Mouse (Mus musculus) heart, embryonic 16.5 days (tissue): Measurements from ENCODE around the gene Celf2. TPM values are rescaled to one million over a fixed set of nuclear protein-coding genes. Genes with fewer than 3 reads are reported as not detected.
"Not testable (repeated sequence)": the region's sequence is repeated elsewhere in the genome, so short reads cannot be mapped to it uniquely, and the experiment has no call there.

Experiments
- ATAC-seq: fragments of 200-750 bp; cut with Nextera tagmentation; replicated peaks from 2 replicates; pipeline ENCODE4 v1.8.0; 2017; ENCODE audit warnings: moderate number of reproducible peaks; ENCODE audit not compliant: insufficient read depth, low FRiP score; ENCODE audit errors: extremely low read depth
- H3K27ac ChIP-seq: fragments of 300-500 bp; sonication (generic); 2 replicates; pipeline ENCODE4 v1.5.1; 2014; ENCODE audit warnings: mild to moderate bottlenecking, low read length, control low read depth, moderate library complexity
- H3K27me3 ChIP-seq: fragments of 300-500 bp; sonication (generic); 2 replicates; pipeline ENCODE4 v1.6.1; 2014; ENCODE audit warnings: low read length, mixed read lengths; ENCODE audit not compliant: control insufficient read depth, insufficient read depth
- H3K36me3 ChIP-seq: fragments of 300-500 bp; sonication (generic); 2 replicates; pipeline ENCODE4 v1.6.1; 2014; ENCODE audit not compliant: control insufficient read depth, insufficient read depth
- H3K4me1 ChIP-seq: fragments of 300-500 bp; sonication (generic); 2 replicates; pipeline ENCODE4 v1.6.1; 2014; ENCODE audit warnings: low read length, mixed read lengths; ENCODE audit not compliant: control insufficient read depth, insufficient read depth
- H3K4me2 ChIP-seq: fragments of 300-500 bp; sonication (generic); 2 replicates; pipeline ENCODE4 v1.6.1; 2014; ENCODE audit warnings: low read depth, mild to moderate bottlenecking, control low read depth, low read length
- H3K4me3 ChIP-seq: fragments of 300-500 bp; sonication (generic); 2 replicates; pipeline ENCODE4 v1.5.1; 2014; ENCODE audit warnings: mild to moderate bottlenecking, control low read depth, low read length
- H3K9ac ChIP-seq: fragments of 300-500 bp; sonication (generic); 2 replicates; pipeline ENCODE4 v1.6.1; 2014; ENCODE audit warnings: low read length, control low read depth
- H3K9me3 ChIP-seq: fragments of 300-500 bp; sonication (generic); replicated peaks from 2 replicates; pipeline ENCODE4 v1.6.1; 2016; ENCODE audit warnings: low read length; ENCODE audit not compliant: control insufficient read depth
- WGBS: fragments of 180-500 bp; shearing (Covaris S2); extraction: QIAGEN DNeasy Blood & Tissue Kit; methylation state at CpG from one replicate; pipeline ENCODE4 v1.1.7; 2014; 5-methylcytosine and 5-hydroxymethylcytosine counted together
- polyA plus RNA-seq: library from polyadenylated mRNA; unstranded; fragments of >200 nt; fragmentation: Nextera tagmentation; extraction: Ambion mirVana; gene quantifications from 2 replicates; pipeline ENCODE4 v1.2.1, GENCODE M21; 2015

Celf2 gene
- 65.4 and 70.2 TPM in 2 replicates for polyA plus RNA-seq

GRCm38 (mm10) chr2:7509463-7509862 is at the start of gene Celf2:
Gene Celf2, minus strand, starts transcription at chr2:7509563.
- H3K4me1 ChIP-seq, H3K4me3 ChIP-seq, H3K27me3 ChIP-seq, H3K36me3 ChIP-seq, H3K9me3 ChIP-seq, H3K9ac ChIP-seq, ATAC-seq, H3K27ac ChIP-seq, H3K4me2 ChIP-seq: not testable (repeated sequence)
- 85% methylated on average over 9 of the region's 9 CpGs for WGBS

DNA sequence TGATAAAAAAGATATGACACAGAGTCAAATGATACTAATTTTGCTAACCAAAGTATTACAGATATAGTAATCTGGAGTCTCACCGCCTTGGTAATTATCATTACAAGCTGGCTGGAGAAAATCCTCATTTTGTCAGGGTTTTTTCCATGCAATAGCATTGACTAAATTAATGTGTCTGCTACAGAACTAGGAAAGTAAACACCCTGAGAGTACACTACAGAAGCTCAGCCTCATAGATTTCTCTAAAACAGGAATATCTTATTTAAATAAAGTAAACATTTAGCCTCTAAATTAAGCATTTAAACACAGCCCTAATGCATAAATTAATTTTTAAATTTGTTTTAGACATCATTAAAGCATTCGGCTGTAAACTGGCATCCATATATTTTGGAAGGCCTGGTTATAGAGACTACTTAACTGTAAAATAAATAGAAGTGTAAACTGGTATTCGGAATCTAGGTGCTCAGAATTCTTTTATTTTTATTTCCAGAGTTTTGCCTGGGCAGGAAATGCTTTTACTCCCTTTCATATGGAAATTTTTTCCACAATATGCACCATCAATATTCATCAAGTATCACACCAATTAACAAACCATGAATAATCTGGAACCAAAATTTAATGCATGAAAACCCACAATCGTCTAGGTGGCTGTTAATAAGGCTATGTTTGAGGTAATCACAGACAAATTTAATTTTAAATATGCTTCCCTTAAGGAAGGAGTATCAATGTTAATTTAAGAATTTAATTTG is 46.0 kb upstream of the Celf2 start:
- no peaks in the 10 kb centered on the region for H3K4me1 ChIP-seq

GRCm38 (mm10) chr2:7554601-7555000 is 45.2 kb upstream of the Celf2 start:
- whole genome bisulfite sequencing: 60% methylated on average over 1 of the region's 1 CpGs
- H3K36me3 ChIP-seq: no peaks in the 10 kb centered on the region
- ATAC-seq: no peak

More for the DNA sequence above, 46.0 kb upstream of the Celf2 start:
- no peak overlapping the region for H3K9ac ChIP-seq
- H3K27me3 ChIP-seq: no peaks in the 10 kb centered on the region
- 76% methylated on average over 4 of the region's 4 CpGs for WGBS
- ATAC-seq: no peak
- no peaks in the 10 kb centered on the region for H3K9me3 ChIP-seq
- no peak overlapping the region for H3K4me3 ChIP-seq
- no peaks in the 10 kb centered on the region for H3K36me3 ChIP-seq
- no peak overlapping the region for H3K4me2 ChIP-seq
- no peak overlapping the region for H3K27ac ChIP-seq

DNA sequence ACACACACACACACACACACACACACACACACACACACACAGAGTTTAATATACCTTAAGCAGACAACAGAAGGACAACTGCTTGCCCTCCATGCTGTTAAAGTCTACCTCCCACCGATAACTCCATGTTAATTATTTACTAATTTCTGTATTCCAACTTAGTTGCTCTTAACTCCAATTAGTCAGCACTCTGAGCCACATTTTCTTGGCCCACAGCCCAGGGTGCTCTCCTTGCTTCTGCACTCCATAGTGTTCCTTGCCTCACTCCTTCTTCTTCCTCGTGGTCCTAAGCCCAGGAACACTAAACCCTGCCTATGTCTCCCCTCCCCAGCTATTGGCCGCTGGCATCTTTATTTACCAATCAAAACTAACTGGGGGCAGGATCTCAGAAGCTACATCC is 43.5 kb upstream of the Celf2 start:
- Histone ChIP-seq H3K4me3 (no peak overlapping the region), H3K9ac (no peak overlapping the region), H3K4me1 (peaks cover 6% of the 10 kb centered on the region; the same call in 1 of the 2 replicates), H3K27me3 (no peaks in the 10 kb centered on the region), H3K9me3 (no peaks in the 10 kb centered on the region), H3K4me2 (no peak overlapping the region), H3K36me3 (no peaks in the 10 kb centered on the region), H3K27ac (no peak overlapping the region)
- no peak for ATAC-seq
- 69% methylated on average over 3 of the region's 3 CpGs for WGBS

More at GRCm38 (mm10) chr2:7554601-7555000, 45.2 kb upstream of the Celf2 start:
- H3K9me3 ChIP-seq: no peaks in the 10 kb centered on the region
- no peak overlapping the region for H3K27ac ChIP-seq
- H3K4me2 ChIP-seq: no peak overlapping the region
- H3K4me3 ChIP-seq: no peak overlapping the region
- H3K27me3 ChIP-seq: no peaks in the 10 kb centered on the region
- H3K9ac ChIP-seq: no peak overlapping the region
- no peaks in the 10 kb centered on the region for H3K4me1 ChIP-seq

DNA sequence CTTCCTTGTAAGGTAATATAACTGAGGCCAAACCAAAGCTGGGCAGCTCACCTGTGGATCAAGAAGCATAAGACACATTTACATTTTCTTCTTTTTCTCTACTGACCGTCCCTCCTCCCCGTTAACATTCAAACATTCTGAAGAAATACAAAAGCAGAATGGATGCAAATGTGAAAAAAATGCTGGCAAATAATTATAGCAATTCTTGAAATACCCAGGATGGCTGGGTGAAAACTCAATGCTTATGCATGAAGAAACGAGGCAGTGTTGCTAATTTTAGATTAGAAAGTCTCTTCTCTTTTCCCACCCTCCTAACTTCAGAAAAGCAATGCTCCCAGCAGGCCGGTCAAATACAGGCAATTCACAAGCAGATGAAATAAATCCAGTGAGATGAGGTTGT is 39.5 kb upstream of the Celf2 start:
- Histone ChIP-seq H3K4me2 (no peak overlapping the region), H3K27me3 (no peaks in the 10 kb centered on the region), H3K4me3 (no peak overlapping the region), H3K9ac (no peak overlapping the region), H3K9me3 (no peaks in the 10 kb centered on the region), H3K27ac (no peak overlapping the region), H3K4me1 (peaks cover 6% of the 10 kb centered on the region; the same call in 1 of the 2 replicates), H3K36me3 (no peaks in the 10 kb centered on the region)
- no peak for ATAC-seq
- WGBS: 63% methylated on average over 4 of the region's 4 CpGs

- H3K27me3 ChIP-seq: no peaks in the 10 kb centered on the region
- H3K9ac ChIP-seq: no peak overlapping the region
- H3K4me1 ChIP-seq: no peaks in the 10 kb centered on the region; the same call in 1 of the 2 replicates
- H3K4me2 ChIP-seq: no peak overlapping the region
- H3K36me3 ChIP-seq: no peaks in the 10 kb centered on the region
- no peak overlapping the region for H3K4me3 ChIP-seq
- H3K27ac ChIP-seq: no peak overlapping the region
- ATAC-seq: no peak
- H3K9me3 ChIP-seq: no peaks in the 10 kb centered on the region
- WGBS: 67% methylated on average over 5 of the region's 5 CpGs
Measured at GRCm38 (mm10) chr2:7534615-7535204, 25.3 kb upstream of the Celf2 start.

GRCm38 (mm10) chr2:7534195-7534594 is 24.8 kb upstream of the Celf2 start:
- 60% methylated on average over 2 of the region's 2 CpGs for WGBS
- Histone ChIP-seq H3K4me1 (no peaks in the 10 kb centered on the region; the same call in 1 of the 2 replicates), H3K27ac (no peak overlapping the region), H3K9ac (no peak overlapping the region), H3K4me3 (no peak overlapping the region), H3K27me3 (no peaks in the 10 kb centered on the region), H3K36me3 (no peaks in the 10 kb centered on the region), H3K4me2 (no peak overlapping the region), H3K9me3 (no peaks in the 10 kb centered on the region)
- no peak for ATAC-seq

DNA sequence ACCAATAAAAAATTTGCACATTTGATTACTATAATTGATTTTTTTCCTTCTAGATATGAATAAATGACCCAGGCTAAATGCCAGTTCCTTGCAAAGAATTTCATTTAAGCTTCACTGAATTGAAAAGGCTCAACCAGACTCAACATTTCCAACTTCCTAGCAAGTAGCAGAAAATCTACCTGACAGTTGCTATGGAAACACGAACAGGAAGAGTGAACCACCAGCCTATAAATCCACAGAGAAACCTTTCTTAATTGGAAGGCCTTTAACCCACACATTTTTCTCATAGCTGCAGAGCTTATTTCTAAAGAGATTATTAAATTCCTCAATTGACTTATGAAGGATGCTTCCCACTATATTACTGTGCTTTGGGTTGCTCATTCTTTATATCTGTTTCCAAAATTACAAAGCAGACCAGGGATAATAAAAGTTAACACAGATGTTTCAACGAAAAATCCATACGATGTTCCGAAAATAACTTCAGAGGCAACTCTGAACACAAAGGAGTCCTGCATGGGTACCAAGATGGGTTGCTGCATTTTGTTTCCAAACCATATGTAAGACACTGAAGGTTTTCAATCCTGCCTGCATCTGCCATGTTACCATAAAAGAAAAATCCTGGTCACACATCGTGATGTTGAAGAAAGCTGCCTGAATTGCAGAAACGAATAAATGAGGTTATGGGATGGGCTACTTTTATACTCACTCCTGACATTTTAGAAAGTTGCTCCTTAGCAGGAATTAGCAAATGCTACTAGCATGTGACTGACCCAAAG is 22.0 kb upstream of the Celf2 start:
- H3K4me2 ChIP-seq: no peak overlapping the region
- no peak for ATAC-seq
- H3K4me3 ChIP-seq: no peak overlapping the region
- 89% methylated on average over 6 of the region's 6 CpGs for WGBS
- no peak overlapping the region for H3K27ac ChIP-seq
- no peaks in the 10 kb centered on the region for H3K27me3 ChIP-seq
- no peak overlapping the region for H3K9ac ChIP-seq
- H3K36me3 ChIP-seq: no peaks in the 10 kb centered on the region
- H3K9me3 ChIP-seq: no peaks in the 10 kb centered on the region
- peaks cover 4% of the 10 kb centered on the region for H3K4me1 ChIP-seq
